Mouse (Mus musculus): Measurements from ENCODE around the gene Mlst8.

DNA sequence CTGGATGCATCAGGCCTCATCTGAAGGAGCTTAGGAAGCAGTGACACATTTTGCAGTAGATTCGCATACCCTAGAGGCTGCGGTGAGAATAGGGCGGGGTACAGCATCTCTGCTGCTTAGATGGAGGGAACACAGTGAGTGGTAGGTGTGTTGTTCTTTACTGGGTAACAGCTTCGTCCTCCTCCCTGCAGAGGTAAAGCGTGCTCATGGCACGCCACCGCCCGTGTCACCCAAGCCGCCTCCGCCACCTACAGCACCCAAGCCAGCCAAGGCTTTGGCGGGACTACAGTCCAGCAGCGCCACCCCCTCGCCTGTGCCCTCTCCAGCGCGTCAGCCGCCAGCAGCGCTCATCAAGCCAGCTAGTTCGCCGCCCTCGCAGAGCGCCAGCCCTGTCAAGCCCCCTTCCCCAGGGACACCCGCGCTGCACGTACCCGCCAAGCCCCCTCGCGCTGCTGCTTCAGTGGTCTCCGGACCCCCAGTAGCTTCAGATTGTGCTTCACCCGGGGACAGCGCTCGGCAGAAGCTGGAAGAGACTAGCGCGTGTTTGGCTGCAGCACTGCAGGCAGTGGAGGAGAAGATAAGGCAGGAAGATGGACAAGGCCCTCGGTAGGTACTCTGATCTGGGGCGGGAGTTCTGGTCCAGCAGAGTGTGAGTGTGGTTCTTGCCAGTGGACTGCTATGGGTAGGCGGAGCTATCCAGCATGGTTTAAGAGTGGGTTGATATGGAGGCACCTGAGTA is 27.6 kb upstream of the Mlst8 start:
- no peak for TF ChIP-seq CTCF (IDR thresholded peaks at IDR 0.05; ENCODE audit: extremely low read depth, insufficient read length, insufficient replicate concordance, low read depth, low read length)
- no peak for TF ChIP-seq POLR2A (IDR thresholded peaks at IDR 0.05; ENCODE audit: low read depth, low read length)
